Mouse (Mus musculus): ENCODE measurements around the gene L3mbtl4.

Gene L3mbtl4

DNA sequence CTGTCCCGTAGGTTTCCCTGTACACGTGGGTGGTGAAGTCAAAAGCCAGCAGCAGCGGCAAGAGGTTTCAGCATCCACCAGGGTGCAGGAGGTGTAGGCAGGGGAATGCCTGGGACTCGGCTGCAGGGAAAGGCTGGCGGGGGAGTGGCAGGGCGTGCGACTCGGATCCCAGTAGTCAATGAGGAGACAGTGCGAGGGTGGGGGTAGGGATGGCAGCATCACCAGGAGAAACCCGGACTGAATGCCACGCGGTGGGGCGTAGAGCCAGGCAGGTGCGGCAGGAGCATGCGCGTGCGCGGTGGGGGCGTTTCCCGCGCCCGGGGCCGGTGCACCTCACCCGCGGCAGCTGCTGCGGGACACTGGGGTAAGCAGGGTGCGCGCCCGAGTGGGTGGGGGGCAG is at the start of gene L3mbtl4:
Gene L3mbtl4 (plus strand): TSS at position 271 of the 400 bp plus-strand sequence.
- DNase-seq (ENCODE audit: low spot score in 2 of 2) = no peak

- no peak for DNase-seq (ENCODE audit: low spot score in 2 of 2)
These were observed 43.1 kb upstream of the L3mbtl4 start for GRCm38 (mm10) chr17:68230484-68230883.

DNA sequence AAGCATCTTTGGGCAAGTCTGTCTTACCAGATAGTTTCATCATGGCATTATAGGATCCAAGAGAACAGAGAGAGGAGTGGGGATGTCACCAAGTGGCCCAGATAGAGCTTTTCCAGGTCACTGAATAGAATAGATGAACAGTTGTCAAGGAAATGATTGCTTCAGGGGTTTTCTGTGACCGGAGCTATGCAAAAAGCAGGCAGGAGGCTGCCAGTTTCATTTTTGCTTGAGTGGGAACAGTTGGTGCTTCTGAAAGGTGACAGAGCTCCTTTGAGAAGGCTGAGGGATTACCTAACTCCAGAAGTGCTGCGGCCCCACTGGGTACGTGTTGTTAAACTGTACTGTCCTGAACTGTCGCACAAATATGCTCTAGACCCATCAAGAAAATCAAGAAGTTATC is 38.2 kb upstream of the L3mbtl4 start:
- no peak for DNase-seq (ENCODE audit: low spot score in 2 of 2)

- no peak for DNase-seq (ENCODE audit: low spot score in 2 of 2)
These were observed 36.6 kb upstream of the L3mbtl4 start for GRCm38 (mm10) chr17:68236992-68237391.

GRCm38 (mm10) chr17:68240171-68240570 is 33.4 kb upstream of the L3mbtl4 start:
- DNase-seq (ENCODE audit: low spot score in 2 of 2) = no peak

GRCm38 (mm10) chr17:68264835-68265557 is 8.6 kb upstream of the L3mbtl4 start:
- no peak for DNase-seq (ENCODE audit: low spot score in 2 of 2)

DNA sequence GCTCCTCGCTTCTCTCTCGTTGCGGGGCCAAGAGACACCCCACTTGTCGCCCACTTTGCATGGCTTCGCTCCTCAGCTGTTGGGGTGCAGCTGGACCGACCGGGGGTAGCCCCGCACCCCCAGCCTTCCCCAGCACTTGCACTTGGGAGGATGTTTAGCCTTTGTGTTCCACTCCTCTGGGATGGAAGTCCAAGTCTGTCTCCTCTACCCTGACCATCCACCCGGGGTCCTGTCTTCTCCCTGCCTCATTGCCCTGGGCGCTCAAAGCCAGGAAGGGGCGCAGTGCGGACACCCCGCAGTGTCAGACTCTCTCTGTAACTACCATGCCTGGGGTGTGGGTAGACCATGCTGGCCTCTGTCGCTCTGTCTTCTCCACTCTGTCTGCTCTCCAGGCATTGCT is 357 bp downstream of the L3mbtl4 start:
- DNase-seq (ENCODE audit: low spot score in 2 of 2) = no peak

- DNase-seq (ENCODE audit: low spot score in 2 of 2) = no peak
These were observed 1.5 kb downstream of the L3mbtl4 start for GRCm38 (mm10) chr17:68275138-68275537.

DNA sequence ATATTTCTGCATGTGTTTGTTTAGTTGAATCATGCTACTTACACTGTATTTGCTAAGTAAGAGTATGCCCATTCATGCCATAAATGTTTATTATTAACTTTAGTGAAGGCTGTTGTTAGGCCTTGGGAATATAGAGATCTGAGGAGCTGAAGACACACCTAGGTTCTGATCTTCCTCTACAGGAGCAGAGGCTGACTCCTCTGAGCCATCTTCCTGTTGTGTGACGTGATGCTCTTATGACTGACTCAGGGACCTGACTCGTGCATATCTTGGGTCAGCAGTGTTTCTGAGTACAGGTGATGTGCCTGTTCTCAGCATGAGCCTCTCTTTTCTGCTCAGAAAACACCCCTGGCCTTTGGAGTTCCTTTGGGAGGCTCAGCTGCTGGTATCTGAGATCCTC is 7.3 kb downstream of the L3mbtl4 start:
- DNase-seq (ENCODE audit: low spot score in 2 of 2) = no peak

DNA sequence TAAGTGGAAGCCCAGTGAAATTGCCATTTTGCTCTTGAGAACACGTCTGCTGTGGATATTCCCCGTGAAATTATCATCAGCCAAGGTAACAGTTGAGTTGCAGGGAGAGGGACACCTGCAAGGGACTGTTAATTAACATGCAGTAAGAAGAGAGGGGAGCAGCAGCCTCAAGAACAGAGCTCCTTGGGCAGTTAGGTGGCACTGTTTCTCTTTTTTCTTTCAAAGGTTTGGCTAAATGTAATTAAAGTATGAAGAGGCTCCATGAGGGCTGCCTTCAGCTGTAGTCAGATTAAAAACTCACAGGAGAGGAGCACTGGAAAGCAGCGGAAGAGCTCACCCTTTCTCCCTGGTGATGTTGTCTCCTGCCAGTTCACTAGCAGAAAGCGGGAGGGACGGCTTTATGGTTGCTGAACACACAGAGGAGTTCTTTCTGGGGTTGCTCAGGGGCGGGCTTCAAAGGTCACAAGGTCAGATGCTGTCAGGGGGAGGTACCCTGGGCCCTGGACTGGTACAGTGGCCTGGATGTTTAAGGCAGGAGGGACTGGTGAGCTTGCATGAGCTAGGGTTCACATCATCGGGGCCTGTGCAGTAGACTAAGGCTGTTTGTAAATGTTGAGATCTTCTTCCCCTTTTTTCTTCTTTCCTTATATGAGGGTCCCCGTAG is 11.7 kb downstream of the L3mbtl4 start:
- no peak for DNase-seq (ENCODE audit: low spot score in 2 of 2)

- DNase-seq (ENCODE audit: low spot score in 2 of 2) = no peak
These were observed 14.5 kb downstream of the L3mbtl4 start for GRCm38 (mm10) chr17:68288094-68288493.

GRCm38 (mm10) chr17:68288699-68289098 is 15.1 kb downstream of the L3mbtl4 start:
- no peak for DNase-seq (ENCODE audit: low spot score in 2 of 2)

DNA sequence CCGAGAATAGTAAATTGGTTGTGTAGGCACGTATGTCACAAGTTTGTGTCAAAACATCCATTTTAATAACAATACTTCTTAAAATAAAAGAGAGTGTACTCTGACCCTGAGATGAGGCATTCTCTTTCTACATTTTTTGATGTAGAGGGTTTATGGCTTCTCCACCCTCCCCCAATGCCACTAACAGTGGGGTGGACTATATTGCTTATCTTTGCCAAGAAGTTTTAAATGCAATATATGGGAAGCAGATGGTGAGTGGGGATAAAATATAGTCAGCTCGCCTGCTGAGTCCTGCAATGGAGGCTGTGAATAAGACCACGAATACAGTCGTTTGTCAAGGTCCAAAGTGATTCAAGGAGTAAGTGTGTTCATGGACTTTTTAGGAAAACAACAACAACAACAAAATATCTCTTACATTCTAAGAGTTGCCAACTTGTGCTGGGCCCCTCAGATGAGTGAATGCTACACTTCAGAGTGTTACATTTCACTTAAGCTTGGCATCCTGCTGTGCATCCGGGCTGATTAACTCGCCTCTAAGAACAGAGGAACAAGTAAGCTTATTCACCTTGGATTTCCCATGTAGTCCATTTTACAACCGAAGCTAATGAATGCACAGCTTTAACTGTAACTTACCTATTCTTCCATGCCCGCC is 18.2 kb downstream of the L3mbtl4 start:
- DNase-seq (ENCODE audit: low spot score in 2 of 2) = no peak

DNA sequence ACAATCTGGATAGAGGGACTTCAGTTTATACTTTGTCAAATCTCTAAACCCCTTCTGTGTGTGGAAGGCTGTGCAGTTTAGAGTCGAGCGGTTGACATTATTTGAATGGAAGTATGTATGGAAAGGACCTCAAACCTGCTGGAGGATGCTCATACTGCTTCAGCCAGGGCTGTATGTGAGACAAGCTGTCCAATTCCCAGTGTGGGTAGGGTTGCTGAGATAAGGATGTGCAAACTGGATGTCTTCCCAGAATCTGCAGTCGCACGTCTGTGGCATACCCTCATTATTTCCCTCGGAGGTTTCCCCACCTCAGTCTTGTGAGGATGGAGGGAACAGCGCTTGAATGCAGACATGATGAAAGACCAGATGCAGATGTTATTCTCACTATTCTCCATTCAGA is 34.8 kb downstream of the L3mbtl4 start:
- no peak for DNase-seq (ENCODE audit: low spot score in 2 of 2)

DNA sequence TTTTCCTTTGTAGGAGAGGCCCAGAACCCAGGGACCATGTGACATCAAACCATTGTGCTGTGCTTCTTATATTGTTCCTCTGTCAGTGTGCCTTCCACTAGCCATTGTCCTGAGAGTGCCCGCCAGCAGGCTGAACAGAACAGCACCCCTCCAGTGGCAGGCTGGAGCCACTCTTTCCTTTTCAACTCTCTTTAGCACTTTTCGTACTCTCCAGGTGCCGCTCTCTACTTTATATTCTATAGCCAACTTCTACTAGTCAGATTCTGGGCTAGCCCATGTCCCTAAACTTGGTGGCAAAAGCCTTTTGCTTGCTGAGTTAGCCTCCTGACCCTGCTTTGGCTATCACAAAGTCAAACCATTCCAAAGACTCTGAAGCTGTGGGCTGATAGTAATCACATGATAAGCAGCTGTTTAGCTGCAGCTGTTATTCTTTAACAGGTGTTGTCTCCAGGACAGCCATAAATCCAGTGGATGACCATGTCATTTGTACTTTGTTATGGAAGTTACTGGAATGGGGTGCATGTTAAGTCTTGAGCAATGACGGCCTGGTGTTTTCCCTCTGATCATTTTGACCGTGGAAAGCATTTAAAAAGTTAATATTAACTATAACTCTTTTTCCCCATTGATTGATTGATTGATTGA is 38.8 kb downstream of the L3mbtl4 start:
- no peak for DNase-seq (ENCODE audit: low spot score in 2 of 2)

- no peak for DNase-seq (ENCODE audit: low spot score in 2 of 2)
These were observed 47.3 kb downstream of the L3mbtl4 start for GRCm38 (mm10) chr17:68320940-68321339.

GRCm38 (mm10) chr17:68322607-68323006 is 49.0 kb downstream of the L3mbtl4 start:
- no peak for DNase-seq (ENCODE audit: low spot score in 2 of 2)

GRCm38 (mm10) chr17:68332225-68332624 is 58.6 kb downstream of the L3mbtl4 start:
- DNase-seq (ENCODE audit: low spot score in 2 of 2) = no peak

DNA sequence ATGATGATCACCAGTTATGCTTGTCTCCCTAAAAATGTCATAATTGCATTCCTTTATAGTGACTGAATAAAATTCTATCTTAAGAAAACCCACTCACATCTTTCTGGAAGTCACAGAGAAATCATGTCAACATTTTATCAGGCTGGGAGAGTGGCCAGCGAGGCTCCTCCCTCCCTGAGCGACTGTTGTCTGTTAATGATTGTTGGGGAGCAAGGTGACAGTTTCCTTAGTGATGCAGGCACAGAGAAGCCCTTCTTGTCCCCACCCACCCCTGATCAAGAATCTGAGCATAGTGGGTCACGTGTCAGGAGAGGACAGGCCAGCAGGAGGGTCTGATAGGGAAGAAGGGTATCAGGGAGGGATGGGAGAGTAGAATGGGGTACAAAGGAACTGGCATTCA is 59.8 kb downstream of the L3mbtl4 start:
- DNase-seq (ENCODE audit: low spot score in 2 of 2) = no peak

DNA sequence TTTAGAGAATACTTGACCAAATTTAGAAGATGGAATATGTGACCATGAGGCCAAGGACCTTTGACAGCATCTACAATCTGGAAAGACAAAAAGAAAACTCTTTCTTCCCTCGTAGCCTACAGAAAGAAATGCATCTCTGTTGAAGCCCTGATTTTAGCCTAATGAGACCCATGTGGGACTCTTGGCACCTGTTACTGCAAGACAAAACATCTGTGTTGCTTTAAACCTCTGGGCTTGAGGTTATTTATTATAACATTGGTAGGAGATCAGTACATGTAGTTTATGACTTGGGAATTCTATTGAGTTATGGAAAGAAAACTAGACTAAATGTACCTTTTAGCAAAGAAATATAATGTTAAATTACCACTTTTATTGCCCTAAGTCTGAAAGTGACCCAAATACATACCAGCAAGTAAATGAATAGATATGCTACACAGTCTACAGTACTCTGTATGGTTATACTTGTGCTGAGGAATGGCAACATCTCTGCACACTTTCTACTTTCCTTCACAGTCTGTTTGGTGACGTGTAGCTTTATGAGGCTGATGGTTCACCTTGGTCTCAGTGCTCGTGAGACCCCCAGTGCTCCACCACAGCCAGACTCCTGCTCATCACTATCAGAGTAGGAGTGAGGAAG is 65.4 kb downstream of the L3mbtl4 start:
- no peak for DNase-seq (ENCODE audit: low spot score in 2 of 2)

- DNase-seq (ENCODE audit: low spot score in 2 of 2) = no peak
These were observed 84.1 kb downstream of the L3mbtl4 start for GRCm38 (mm10) chr17:68357687-68358086.

DNA sequence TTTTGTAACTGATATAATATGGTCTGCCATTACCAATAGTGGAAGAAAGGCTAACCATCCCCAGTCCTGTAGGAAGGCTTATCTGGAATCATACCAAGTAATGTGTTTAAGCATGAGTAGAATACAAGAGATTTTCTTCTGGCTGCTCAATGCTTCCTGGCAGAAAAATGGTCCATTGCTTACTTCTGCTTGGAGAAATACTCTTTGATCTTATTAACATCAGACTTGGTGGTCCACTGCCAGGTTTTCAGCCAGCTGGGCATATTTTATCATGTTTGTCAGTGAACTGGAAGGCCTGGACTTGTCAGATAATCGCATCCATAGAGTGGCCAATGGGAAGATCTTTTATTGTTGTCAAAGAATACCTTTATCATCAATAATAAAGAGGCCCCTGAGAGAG is 97.5 kb downstream of the L3mbtl4 start:
- DNase-seq (ENCODE audit: low spot score in 2 of 2) = no peak
